8 mouse cellular contexts compared by ENCODE assay signal in the genomic region with DNA sequence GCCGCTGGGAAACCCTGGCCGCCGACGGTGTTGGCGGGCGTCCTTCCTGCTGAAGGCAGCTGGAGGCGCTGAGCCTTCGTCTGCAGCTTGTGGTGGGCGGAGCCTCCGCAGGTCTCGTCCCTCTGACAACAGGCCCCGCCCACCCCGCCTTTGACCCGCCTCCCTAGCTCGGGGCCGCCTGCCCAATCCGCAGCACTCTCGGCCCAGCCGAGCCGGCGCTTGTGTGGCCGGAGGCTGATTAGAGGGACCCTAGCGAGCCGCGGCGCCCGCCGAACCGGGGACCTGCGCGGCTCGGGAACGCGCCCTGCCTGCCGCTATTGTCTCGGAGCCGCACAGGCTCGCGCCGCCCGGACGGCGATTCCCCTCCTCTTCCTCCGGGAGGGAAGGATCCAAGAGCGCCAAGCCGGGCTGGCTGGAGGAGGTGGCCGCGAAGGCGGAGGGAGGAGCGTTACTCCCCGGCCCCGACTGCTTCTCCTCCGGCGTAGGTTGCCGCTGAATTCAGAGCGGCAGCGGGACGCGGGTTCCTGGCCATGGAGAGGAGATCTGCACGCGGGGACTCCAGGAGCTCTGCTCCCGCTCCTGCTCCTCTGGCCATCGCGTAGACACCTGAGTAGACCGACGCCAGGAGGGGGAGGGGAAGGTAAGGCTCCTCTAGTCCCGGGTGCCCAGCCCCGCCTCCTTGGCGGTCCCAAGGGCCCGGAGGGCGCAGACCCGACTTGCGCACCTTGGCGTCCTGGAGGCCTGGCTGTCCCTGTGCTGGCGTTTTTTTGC. TPM values are rescaled to one million over a fixed set of nuclear protein-coding genes. Genes with fewer than 3 reads are reported as not detected.
DNase-seq lines count a peak whose midpoint lies in the region; ATAC-seq and TF ChIP-seq lines count a peak whose summit lies in the region.

TSS of gene Cemip2 (plus strand) at position 196 of the 771 bp plus-strand sequence.

- no peaks in the 10 kb centered on the region for H3K9me3 ChIP-seq in forebrain, embryonic 13.5 days (replicated peaks)
- H3K9me3 ChIP-seq in liver, embryonic 16.5 days (replicated peaks; ENCODE audit: control insufficient read depth, low read length), result no peaks in the 10 kb centered on the region
- no peaks in the 10 kb centered on the region for H3K9me3 ChIP-seq in neural tube, embryonic 12.5 days
- H3K9me3 ChIP-seq in stomach, postnatal 0 days (ENCODE audit: control insufficient read depth, low read length), result no peaks in the 10 kb centered on the region

- no peaks in the 10 kb centered on the region for H3K27me3 ChIP-seq in forebrain, embryonic 13.5 days
- 0 out of 2 replicates have a peak, but pooled peaks cover 2% of the 10 kb centered on the region for H3K27me3 ChIP-seq in liver, embryonic 16.5 days (ENCODE audit: control insufficient read depth, insufficient read depth, low read depth, low read length)
- H3K27me3 ChIP-seq in neural tube, embryonic 12.5 days (replicated peaks), result no peaks in the 10 kb centered on the region
- no peaks in the 10 kb centered on the region for H3K27me3 ChIP-seq in stomach, postnatal 0 days (ENCODE audit: control insufficient read depth, insufficient read depth, low read length)

- H3K27ac ChIP-seq in forebrain, embryonic 13.5 days, result peak within 1 kb of the TSS; percentile 95
- H3K27ac ChIP-seq in liver, embryonic 16.5 days (ENCODE audit: low read length), result peak within 1 kb of the TSS; percentile 53
- peak within 1 kb of the TSS; percentile 93 for H3K27ac ChIP-seq in neural tube, embryonic 12.5 days
- peak within 1 kb of the TSS; percentile 91 for H3K27ac ChIP-seq in stomach, postnatal 0 days (replicated peaks)

- intact Hi-C loops in heart, postnatal 10 days (cut with DNase I), result loop anchor here (2.0 to 5.0 kb wide), 5 partner anchors 20 to 524 kb away; no protein-coding TSS in a partner anchor

- WGBS in forebrain, embryonic 13.5 days, result under 1% methylated on average over 73 of the region's 75 CpGs
- WGBS in liver, embryonic 16.5 days (ENCODE audit: insufficient replicate concordance), result under 1% methylated on average over 73 of the region's 75 CpGs
- WGBS in neural tube, embryonic 12.5 days, result under 1% methylated on average over 75 of the region's 75 CpGs
- WGBS in stomach, postnatal 0 days, result under 1% methylated on average over 59 of the region's 75 CpGs

- peak; percentile 90 for DNase-seq in ES-CJ7 (ENCODE audit: low read depth, low spot score)
- peak; percentile 97 for DNase-seq in heart, postnatal 10 days
- DNase-seq in kidney, postnatal 4 days, result peak; percentile 99 to 100
- DNase-seq in stomach, postnatal 0 days (ENCODE audit: low spot score), result peak; percentile 98

- peak within 1 kb of the TSS; percentile 97 for H3K9ac ChIP-seq in forebrain, embryonic 13.5 days
- H3K9ac ChIP-seq in liver, embryonic 16.5 days (ENCODE audit: low read depth, low read length), result peak within 1 kb of the TSS; percentile 74
- H3K9ac ChIP-seq in neural tube, embryonic 12.5 days, result peak within 1 kb of the TSS; percentile 95
- peak within 1 kb of the TSS; percentile 80 for H3K9ac ChIP-seq in stomach, postnatal 0 days (ENCODE audit: low read length)

- H3K4me2 ChIP-seq in forebrain, embryonic 13.5 days, result peak within 1 kb of the TSS; percentile 93
- H3K4me2 ChIP-seq in liver, embryonic 16.5 days (ENCODE audit: low read depth, low read length), result peak within 1 kb of the TSS; percentile 89
- peak within 1 kb of the TSS; percentile 83 for H3K4me2 ChIP-seq in neural tube, embryonic 12.5 days (replicated peaks)
- peak within 1 kb of the TSS; percentile 80 for H3K4me2 ChIP-seq in stomach, postnatal 0 days (replicated peaks; ENCODE audit: low read depth)

- H3K4me1 ChIP-seq in forebrain, embryonic 13.5 days, result peaks cover 47% of the 10 kb centered on the region
- H3K4me1 ChIP-seq in liver, embryonic 16.5 days (ENCODE audit: control insufficient read depth, low read depth, low read length), result peaks cover 17% of the 10 kb centered on the region
- H3K4me1 ChIP-seq in neural tube, embryonic 12.5 days, result peaks cover 46% of the 10 kb centered on the region
- 0 out of 2 replicates have a peak, but pooled peaks cover 5% of the 10 kb centered on the region for H3K4me1 ChIP-seq in stomach, postnatal 0 days (replicated peaks; ENCODE audit: control insufficient read depth, insufficient read depth)

- H3K36me3 ChIP-seq in forebrain, embryonic 13.5 days (ENCODE audit: poor library complexity, severe bottlenecking), result no peaks in the 10 kb centered on the region
- no peaks in the 10 kb centered on the region for H3K36me3 ChIP-seq in liver, embryonic 16.5 days (ENCODE audit: control insufficient read depth, insufficient read depth)
- no peaks in the 10 kb centered on the region for H3K36me3 ChIP-seq in neural tube, embryonic 12.5 days
- no peaks in the 10 kb centered on the region for H3K36me3 ChIP-seq in stomach, postnatal 0 days (ENCODE audit: control insufficient read depth, insufficient read depth, low read length)

- H3K4me3 ChIP-seq in forebrain, embryonic 13.5 days, result peak within 1 kb of the TSS; percentile 96
- H3K4me3 ChIP-seq in liver, embryonic 16.5 days (ENCODE audit: low read depth, low read length), result peak within 1 kb of the TSS; percentile 73
- peak within 1 kb of the TSS; percentile 91 for H3K4me3 ChIP-seq in neural tube, embryonic 12.5 days
- H3K4me3 ChIP-seq in stomach, postnatal 0 days (ENCODE audit: low read depth, low read length), result peak within 1 kb of the TSS; percentile 83

- TF ChIP-seq CTCF in stomach, postnatal 0 days (IDR thresholded peaks at IDR 0.05; ENCODE audit: low read depth), result peak; percentile 77

- ATAC-seq in cerebellum, adult (ENCODE audit: insufficient number of reproducible peaks, low FRiP score, low TSS enrichment), result peak; percentile 87
- ATAC-seq in forebrain, embryonic 13.5 days, result peak; percentile 94
- peak; percentile 97 for ATAC-seq in liver, embryonic 16.5 days (ENCODE audit: low read depth)
- ATAC-seq in neural tube, embryonic 12.5 days (ENCODE audit: low FRiP score, low read depth), result peak; percentile 91
- ATAC-seq in stomach, postnatal 0 days (ENCODE audit: low FRiP score, low TSS enrichment), result peak; percentile 96

- no peak for TF ChIP-seq EP300 in stomach, postnatal 0 days (optimal IDR thresholded peaks at IDR 0.05)

RNA-seq across cellular contexts. Expression of gene Cemip2, which starts in this region (rescaled TPM):
- 54.2 and 61.3 TPM in 2 replicates for polyA plus RNA-seq in forebrain, embryonic 13.5 days (2015; fragmentation: Nextera tagmentation; extraction: Ambion mirVana)
- 10 to 100 TPM; 30.1 to 31.4 TPM for total RNA-seq in heart, postnatal 10 days (2021)
- 8.0 and 8.7 TPM in 2 replicates for polyA plus RNA-seq in liver, embryonic 16.5 days (2015; fragmentation: Nextera tagmentation; extraction: Ambion mirVana)
- polyA plus RNA-seq in neural tube, embryonic 12.5 days (2016; fragmentation: Nextera tagmentation; extraction: Ambion mirVana), result 85.7 and 89.1 TPM in 2 replicates
- polyA plus RNA-seq in stomach, postnatal 0 days (2015; fragmentation: Nextera tagmentation; extraction: Ambion mirVana), result 5.5 and 5.8 TPM in 2 replicates

Comparison
In these comparisons a context has a peak if more than half of its experiments do, and no peak if none do; other contexts are left out.
1. Peak in every context shown above with its lines: DNase-seq, ATAC-seq, H3K4me3 ChIP-seq and H3K27ac ChIP-seq.